In genomic region chr11:76482697-76483096, GRCm38 (mm10) we compare ENCODE assay signal across 10 mouse cellular contexts.
A peak's percentile ranks its signal among the peaks of the same experiment; 100 is the strongest.
DNase-seq lines count a peak whose midpoint lies in the region; ATAC-seq and TF ChIP-seq lines count a peak whose summit lies in the region.
"Had no signal": no experiment of that assay in that cellular context is flagged by ENCODE, and none has a peak within 500 bp of the region (broad histone marks: within the 10 kb centered on the region; RNA-seq: fewer than 3 reads in every experiment).

No protein-coding gene starts in this region.

- no peak for TF ChIP-seq CTCF in kidney, adult 2 months (conservative IDR thresholded peaks at IDR 0.05; ENCODE audit: insufficient read depth, insufficient read length, low read depth, low read length)
- TF ChIP-seq CTCF in thymus, adult 2 months (IDR thresholded peaks at IDR 0.05; ENCODE audit: borderline replicate concordance, control insufficient read depth, extremely low read depth, insufficient read depth, low read length, poor library complexity) = no peak
- TF ChIP-seq CTCF in stomach, postnatal 0 days (IDR thresholded peaks at IDR 0.05; ENCODE audit: low read depth) = no peak

- TF ChIP-seq EP300 in stomach, postnatal 0 days (optimal IDR thresholded peaks at IDR 0.05) = no peak

- H3K27ac ChIP-seq in kidney, adult 2 months (ENCODE audit: insufficient read depth, low read depth, low read length) = peak overlapping the region; percentile 26; the same call in 1 of the 2 replicates
- peak overlapping the region; percentile 56 for H3K27ac ChIP-seq in thymus, adult 2 months (ENCODE audit: control insufficient read depth, insufficient read depth, low read length)
- H3K27ac ChIP-seq in limb, embryonic 15.5 days = peak overlapping the region; percentile 65
- peak overlapping the region; percentile 88 for H3K27ac ChIP-seq in stomach, postnatal 0 days (replicated peaks)
- H3K27ac ChIP-seq: midbrain, embryonic 15.5 days had no signal

- no peak overlapping the region for H3K4me2 ChIP-seq in limb, embryonic 15.5 days
- H3K4me2 ChIP-seq in stomach, postnatal 0 days (replicated peaks; ENCODE audit: low read depth) = no peak overlapping the region
- H3K4me2 ChIP-seq: midbrain, embryonic 15.5 days had no signal

- H3K4me1 ChIP-seq in kidney, adult 2 months (ENCODE audit: control insufficient read depth, insufficient read depth, low read length) = peaks cover 15% of the 10 kb centered on the region
- peaks cover 35% of the 10 kb centered on the region for H3K4me1 ChIP-seq in thymus, adult 2 months (replicated peaks; ENCODE audit: control insufficient read depth, insufficient read depth, low read length)
- peaks cover 14% of the 10 kb centered on the region for H3K4me1 ChIP-seq in limb, embryonic 15.5 days
- 0 out of 2 replicates have a peak, but pooled peaks cover 3% of the 10 kb centered on the region for H3K4me1 ChIP-seq in stomach, postnatal 0 days (replicated peaks; ENCODE audit: control insufficient read depth, insufficient read depth)

- H3K27me3 ChIP-seq in kidney, adult 2 months (replicated peaks; ENCODE audit: control insufficient read depth, insufficient read depth, low read length) = no peaks in the 10 kb centered on the region
- H3K27me3 ChIP-seq in thymus, adult 2 months (ENCODE audit: control insufficient read depth, insufficient read depth, low read length) = no peaks in the 10 kb centered on the region
- no peaks in the 10 kb centered on the region for H3K27me3 ChIP-seq in limb, embryonic 15.5 days
- H3K27me3 ChIP-seq in stomach, postnatal 0 days (ENCODE audit: control insufficient read depth, insufficient read depth, low read length) = no peaks in the 10 kb centered on the region
- H3K27me3 ChIP-seq: midbrain, embryonic 15.5 days had no signal

- no peak for TF ChIP-seq POLR2A in kidney, adult 2 months (IDR thresholded peaks at IDR 0.05; ENCODE audit: low read depth, low read length)
- TF ChIP-seq POLR2A in thymus, adult 2 months (IDR thresholded peaks at IDR 0.05; ENCODE audit: control insufficient read depth, extremely low read depth, insufficient read depth, low read length, poor library complexity) = no peak

- no peak for ATAC-seq in limb, embryonic 15.5 days (ENCODE audit: insufficient number of reproducible peaks, low FRiP score, low TSS enrichment, low read depth)
- ATAC-seq in stomach, postnatal 0 days (ENCODE audit: low FRiP score, low TSS enrichment) = peak; percentile 63
- ATAC-seq in erythroblast, adult 5-6 weeks (replicated peaks; ENCODE audit: low FRiP score, poor library complexity, severe bottlenecking) = no peak
- ATAC-seq: midbrain, embryonic 15.5 days had no signal

- 61% methylated on average over 5 of the region's 5 CpGs for WGBS in kidney, adult 2 months
- WGBS in thymus, adult 2 months = 37% methylated on average over 5 of the region's 5 CpGs
- 44% methylated on average over 5 of the region's 5 CpGs for WGBS in limb, embryonic 15.5 days
- 43% methylated on average over 5 of the region's 5 CpGs for WGBS in stomach, postnatal 0 days

- H3K4me3 ChIP-seq in kidney, adult 2 months (ENCODE audit: insufficient read depth, low read depth, low read length) = no peak overlapping the region
- no peak overlapping the region for H3K4me3 ChIP-seq in thymus, adult 2 months (ENCODE audit: control insufficient read depth, insufficient read depth, low read length)
- no peak overlapping the region for H3K4me3 ChIP-seq in limb, embryonic 15.5 days
- no peak overlapping the region for H3K4me3 ChIP-seq in stomach, postnatal 0 days (ENCODE audit: low read depth, low read length)
- H3K4me3 ChIP-seq: midbrain, embryonic 15.5 days had no signal

- DNase-seq in kidney, adult 2 months = peak; percentile 59
- DNase-seq in kidney, postnatal 10 days = no peak
- no peak for DNase-seq in thymus, adult 2 months
- DNase-seq in thymus, postnatal 36 days = no peak
- DNase-seq in stomach, postnatal 0 days (ENCODE audit: low spot score) = no peak
- DNase-seq in urinary bladder, adult 2 months (ENCODE audit: low spot score) = no peak
- DNase-seq: gastrocnemius, postnatal 36 days had no signal

- no peaks in the 10 kb centered on the region for H3K9me3 ChIP-seq in limb, embryonic 15.5 days
- H3K9me3 ChIP-seq in stomach, postnatal 0 days (ENCODE audit: control insufficient read depth, low read length) = no peaks in the 10 kb centered on the region
- H3K9me3 ChIP-seq: midbrain, embryonic 15.5 days had no signal

- no peaks in the 10 kb centered on the region for H3K36me3 ChIP-seq in kidney, adult 2 months (ENCODE audit: control insufficient read depth, insufficient read depth, low read length)
- peaks cover 17% of the 10 kb centered on the region for H3K36me3 ChIP-seq in thymus, adult 2 months (ENCODE audit: control insufficient read depth, insufficient read depth, low read length)
- peaks cover 45% of the 10 kb centered on the region for H3K36me3 ChIP-seq in limb, embryonic 15.5 days
- peaks cover 12% of the 10 kb centered on the region for H3K36me3 ChIP-seq in stomach, postnatal 0 days (ENCODE audit: control insufficient read depth, insufficient read depth, low read length)

- no peak overlapping the region for H3K9ac ChIP-seq in limb, embryonic 15.5 days
- peak overlapping the region; percentile 31; the same call in 1 of the 2 replicates for H3K9ac ChIP-seq in stomach, postnatal 0 days (ENCODE audit: low read length)
- H3K9ac ChIP-seq: midbrain, embryonic 15.5 days had no signal

Comparison
In these comparisons a context has a peak if more than half of its experiments do, and no peak if none do; other contexts are left out.
1. H3K27ac ChIP-seq: peak in every context shown above with its lines; median percentile 88 in stomach, postnatal 0 days; 65 in limb, embryonic 15.5 days; 56 in thymus, adult 2 months; 26 in kidney, adult 2 months.